Mouse (Mus musculus) ES-Bruce4 (cell line): ENCODE data around the gene Aen.

Experiments
- CTCF ChIP-seq: IDR thresholded peaks from one replicate; pipeline ENCODE4 v1.8.1; 2011; ENCODE audit warnings: low read depth, low read length
- POLR2A ChIP-seq: IDR thresholded peaks from one replicate; pipeline ENCODE4 v1.8.1; 2011; ENCODE audit warnings: low read length; ENCODE audit not compliant: insufficient read depth

DNA sequence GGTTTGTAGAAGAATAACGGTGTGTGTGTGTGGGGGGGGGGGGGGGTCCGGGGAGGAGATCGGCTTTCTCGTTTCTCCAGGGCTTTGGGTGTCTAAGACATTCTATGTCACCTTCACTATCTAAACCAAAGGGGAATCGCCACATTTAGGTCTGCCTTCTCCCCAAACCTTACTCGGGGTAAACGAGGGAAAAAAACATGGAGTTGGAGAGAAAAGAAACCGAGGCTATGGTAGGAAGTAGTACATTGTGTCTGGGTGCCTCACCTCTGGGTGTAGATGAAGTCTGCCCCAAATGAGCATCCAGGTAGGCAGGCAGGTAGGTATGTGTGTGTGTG, 12.0 kb upstream of the Aen start:
- no peak for TF ChIP-seq CTCF
- TF ChIP-seq POLR2A = no peak
